Mouse (Mus musculus) heart, embryonic 16.5 days (tissue): ENCODE measurements around the gene Ppp1r12a. TPM values are rescaled to one million over a fixed set of nuclear protein-coding genes. Genes with fewer than 3 reads are reported as not detected.

ENCODE experiments used
- ATAC-seq: fragments of 200-750 bp; cut with Nextera tagmentation; replicated peaks from 2 replicates; pipeline ENCODE4 v1.8.0; 2017; ENCODE audit warnings: moderate number of reproducible peaks; ENCODE audit not compliant: insufficient read depth, low FRiP score; ENCODE audit errors: extremely low read depth
- H3K27ac ChIP-seq: fragments of 300-500 bp; sonication (generic); 2 replicates; pipeline ENCODE4 v1.5.1; 2014; ENCODE audit warnings: mild to moderate bottlenecking, low read length, control low read depth, moderate library complexity
- H3K27me3 ChIP-seq: fragments of 300-500 bp; sonication (generic); 2 replicates; pipeline ENCODE4 v1.6.1; 2014; ENCODE audit warnings: low read length, mixed read lengths; ENCODE audit not compliant: control insufficient read depth, insufficient read depth
- H3K36me3 ChIP-seq: fragments of 300-500 bp; sonication (generic); 2 replicates; pipeline ENCODE4 v1.6.1; 2014; ENCODE audit not compliant: control insufficient read depth, insufficient read depth
- H3K4me1 ChIP-seq: fragments of 300-500 bp; sonication (generic); 2 replicates; pipeline ENCODE4 v1.6.1; 2014; ENCODE audit warnings: low read length, mixed read lengths; ENCODE audit not compliant: control insufficient read depth, insufficient read depth
- H3K4me2 ChIP-seq: fragments of 300-500 bp; sonication (generic); 2 replicates; pipeline ENCODE4 v1.6.1; 2014; ENCODE audit warnings: low read depth, mild to moderate bottlenecking, control low read depth, low read length
- H3K4me3 ChIP-seq: fragments of 300-500 bp; sonication (generic); 2 replicates; pipeline ENCODE4 v1.5.1; 2014; ENCODE audit warnings: mild to moderate bottlenecking, control low read depth, low read length
- H3K9ac ChIP-seq: fragments of 300-500 bp; sonication (generic); 2 replicates; pipeline ENCODE4 v1.6.1; 2014; ENCODE audit warnings: low read length, control low read depth
- H3K9me3 ChIP-seq: fragments of 300-500 bp; sonication (generic); replicated peaks from 2 replicates; pipeline ENCODE4 v1.6.1; 2016; ENCODE audit warnings: low read length; ENCODE audit not compliant: control insufficient read depth
- WGBS: fragments of 180-500 bp; shearing (Covaris S2); extraction: QIAGEN DNeasy Blood & Tissue Kit; methylation state at CpG from one replicate; pipeline ENCODE4 v1.1.7; 2014; 5-methylcytosine and 5-hydroxymethylcytosine counted together
- polyA plus RNA-seq: library from polyadenylated mRNA; unstranded; fragments of >200 nt; fragmentation: Nextera tagmentation; extraction: Ambion mirVana; gene quantifications from 2 replicates; pipeline ENCODE4 v1.2.1, GENCODE M21; 2015

Gene Ppp1r12a
- polyA plus RNA-seq, 1 experiment from 2014 or later: 95.4 TPM

- Histone ChIP-seq H3K9me3 (no peaks in the 10 kb centered on the region), H3K27ac (no peak overlapping the region), H3K9ac (no peak overlapping the region), H3K36me3 (no peaks in the 10 kb centered on the region), H3K4me3 (no peak overlapping the region), H3K4me1 (no peaks in the 10 kb centered on the region), H3K27me3 (no peaks in the 10 kb centered on the region), H3K4me2 (no peak overlapping the region)
- ATAC-seq: no peak
- WGBS: 74% methylated on average over 8 of the region's 8 CpGs
These were observed 152.4 kb downstream of the Ppp1r12a start for GRCm38 (mm10) chr10:108314396-108314795.

DNA sequence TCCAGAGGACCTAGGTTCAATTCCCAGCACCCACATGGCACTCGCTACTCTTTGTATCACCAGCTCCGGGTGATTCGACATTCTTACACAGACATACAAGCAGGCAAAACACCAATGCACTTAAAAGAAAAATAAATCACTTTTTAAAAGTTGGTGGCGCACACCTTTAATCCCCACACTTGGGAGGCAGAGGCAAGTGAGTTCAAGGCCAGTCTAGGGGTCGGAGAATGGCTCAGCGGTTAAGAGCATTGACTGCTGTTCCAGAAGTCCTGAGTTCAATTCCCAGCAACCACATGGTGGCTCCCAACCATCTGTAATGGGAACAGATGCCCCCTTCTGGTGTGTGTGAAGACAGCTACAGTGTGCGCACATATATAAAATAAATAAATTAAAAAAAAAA is 153.2 kb downstream of the Ppp1r12a start:
- Histone ChIP-seq H3K4me3 (no peak overlapping the region), H3K27me3 (no peaks in the 10 kb centered on the region), H3K4me1 (no peaks in the 10 kb centered on the region), H3K9ac (no peak overlapping the region), H3K9me3 (no peaks in the 10 kb centered on the region), H3K27ac (no peak overlapping the region), H3K4me2 (no peak overlapping the region), H3K36me3 (no peaks in the 10 kb centered on the region)
- no peak for ATAC-seq
- whole genome bisulfite sequencing: 93% methylated on average over 7 of the region's 7 CpGs

- H3K4me2 ChIP-seq: no peak overlapping the region
- 79% methylated on average over 7 of the region's 7 CpGs for WGBS
- no peak for ATAC-seq
These were observed 166.4 kb downstream of the Ppp1r12a start for GRCm38 (mm10) chr10:108328356-108328755.

GRCm38 (mm10) chr10:108328983-108329382 is 167.0 kb downstream of the Ppp1r12a start:
- Histone ChIP-seq H3K36me3 (no peaks in the 10 kb centered on the region), H3K4me1 (peaks cover 6% of the 10 kb centered on the region), H3K9ac (no peak overlapping the region), H3K27me3 (peaks cover 5% of the 10 kb centered on the region), H3K9me3 (0 out of 2 replicates have a peak, but pooled peaks cover 4% of the 10 kb centered on the region), H3K4me2 (no peak overlapping the region), H3K4me3 (no peak overlapping the region), H3K27ac (no peak overlapping the region)
- ATAC-seq: no peak
- 88% methylated on average over 12 of the region's 12 CpGs for WGBS

More at GRCm38 (mm10) chr10:108328356-108328755, 166.4 kb downstream of the Ppp1r12a start:
- Histone ChIP-seq H3K9ac (no peak overlapping the region), H3K27ac (no peak overlapping the region), H3K4me1 (peaks cover 2% of the 10 kb centered on the region; the same call in 1 of the 2 replicates), H3K27me3 (peaks cover 5% of the 10 kb centered on the region), H3K4me3 (no peak overlapping the region), H3K36me3 (no peaks in the 10 kb centered on the region), H3K9me3 (0 out of 2 replicates have a peak, but pooled peaks cover 4% of the 10 kb centered on the region)

GRCm38 (mm10) chr10:108329771-108330170 is 167.8 kb downstream of the Ppp1r12a start:
- Histone ChIP-seq H3K27ac (no peak overlapping the region), H3K4me1 (peaks cover 8% of the 10 kb centered on the region), H3K27me3 (peaks cover 5% of the 10 kb centered on the region), H3K9ac (no peak overlapping the region), H3K9me3 (no peaks in the 10 kb centered on the region), H3K4me3 (no peak overlapping the region), H3K4me2 (no peak overlapping the region), H3K36me3 (no peaks in the 10 kb centered on the region)
- no peak for ATAC-seq
- WGBS: 79% methylated on average over 5 of the region's 5 CpGs

GRCm38 (mm10) chr10:108330964-108331363 is 169.0 kb downstream of the Ppp1r12a start:
- Histone ChIP-seq H3K4me1 (peaks cover 8% of the 10 kb centered on the region), H3K4me3 (peak overlapping the region; percentile 90; the same call in 1 of the 2 replicates), H3K4me2 (peak overlapping the region; percentile 87; the same call in 1 of the 2 replicates), H3K9ac (no peak overlapping the region), H3K27ac (no peak overlapping the region), H3K9me3 (no peaks in the 10 kb centered on the region), H3K36me3 (no peaks in the 10 kb centered on the region), H3K27me3 (peaks cover 5% of the 10 kb centered on the region)
- 15% methylated on average over 10 of the region's 10 CpGs for WGBS
- no peak for ATAC-seq

GRCm38 (mm10) chr10:108331784-108332561 is 170.0 kb downstream of the Ppp1r12a start, which contains the start of gene Pawr:
Pawr (plus strand) TSS chr10:108332121.
- under 1% methylated on average over 69 of the region's 85 CpGs for WGBS
- H3K4me3 ChIP-seq: peak within 1 kb of the TSS; percentile 90
- H3K4me1 ChIP-seq: peaks cover 8% of the 10 kb centered on the region
- peak within 1 kb of the TSS; percentile 87 for H3K4me2 ChIP-seq
- peak within 1 kb of the TSS; percentile 72 for H3K27ac ChIP-seq
- peak; percentile 91 for ATAC-seq
- peaks cover 5% of the 10 kb centered on the region for H3K27me3 ChIP-seq
- no peaks in the 10 kb centered on the region for H3K9me3 ChIP-seq
- peak within 1 kb of the TSS; percentile 80 for H3K9ac ChIP-seq
- no peaks in the 10 kb centered on the region for H3K36me3 ChIP-seq

DNA sequence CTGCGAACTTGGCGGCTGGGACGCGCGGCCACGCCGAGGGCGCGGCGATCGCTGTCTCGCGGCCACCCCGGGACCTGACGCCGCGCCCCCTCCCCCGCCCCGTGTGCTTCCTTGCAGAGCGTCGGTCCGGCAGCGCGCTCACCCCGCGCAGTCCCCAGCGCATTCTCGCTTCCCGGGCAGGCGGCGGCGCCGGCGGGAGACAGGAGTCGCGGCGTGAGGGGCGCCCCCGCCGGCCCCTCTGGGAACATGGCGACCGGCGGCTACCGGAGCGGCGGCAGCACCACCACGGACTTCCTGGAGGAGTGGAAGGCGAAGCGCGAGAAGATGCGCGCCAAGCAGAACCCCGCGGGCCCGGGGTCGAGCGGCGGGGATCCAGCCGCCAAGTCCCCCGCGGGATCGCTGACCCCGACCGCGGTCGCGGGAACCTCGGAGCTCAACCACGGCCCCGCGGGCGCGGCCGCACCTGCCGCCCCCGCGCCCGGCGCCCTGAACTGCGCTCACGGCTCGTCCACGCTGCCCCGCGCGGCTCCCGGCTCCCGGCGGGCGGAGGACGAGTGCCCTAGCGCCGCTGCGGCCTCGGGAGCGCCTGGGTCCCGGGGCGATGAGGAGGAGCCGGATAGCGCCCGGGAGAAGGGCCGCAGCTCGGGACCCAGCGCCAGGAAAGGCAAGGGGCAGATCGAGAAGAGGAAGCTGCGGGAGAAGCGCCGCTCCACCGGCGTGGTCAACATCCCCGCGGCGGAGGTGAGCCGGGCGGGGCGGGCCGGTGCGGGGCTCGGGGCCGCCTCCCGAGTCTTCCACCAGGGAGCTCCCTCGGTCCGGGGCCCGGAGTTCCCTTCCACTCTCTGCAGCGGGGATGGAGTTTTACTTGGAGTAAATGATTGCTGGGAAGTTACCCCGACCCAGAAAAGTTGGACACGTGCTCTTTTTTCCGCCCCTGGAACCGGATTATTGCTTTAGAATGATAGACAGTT is 170.9 kb downstream of the Ppp1r12a start:
- peak overlapping the region; percentile 80 for H3K9ac ChIP-seq
- peak overlapping the region; percentile 72 for H3K27ac ChIP-seq
- under 1% methylated on average over 126 of the region's 129 CpGs for WGBS
- no peaks in the 10 kb centered on the region for H3K9me3 ChIP-seq
- H3K27me3 ChIP-seq: peaks cover 5% of the 10 kb centered on the region
- peak overlapping the region; percentile 90 for H3K4me3 ChIP-seq
- peaks cover 8% of the 10 kb centered on the region for H3K4me1 ChIP-seq
- peak overlapping the region; percentile 87 for H3K4me2 ChIP-seq
- H3K36me3 ChIP-seq: no peaks in the 10 kb centered on the region
- ATAC-seq: peak; percentile 61
